Mouse (Mus musculus) lung, adult 2 months (tissue): Measurements from ENCODE around the gene Gm6205.
"Not testable (repeated sequence)": the region's sequence is repeated elsewhere in the genome, so short reads cannot be mapped to it uniquely, and the experiment has no call there.

Experiments used
- CTCF ChIP-seq: fragments of 200-500 bp; IDR thresholded peaks from 2 replicates; pipeline ENCODE4 v1.5.1; 2011; ENCODE audit warnings: mild to moderate bottlenecking, low read length, control low read depth; ENCODE audit not compliant: insufficient read depth
- POLR2A ChIP-seq: fragments of 200-500 bp; IDR thresholded peaks from 2 replicates; pipeline ENCODE4 v1.6.1; 2011; ENCODE audit warnings: low read depth, mild to moderate bottlenecking, control low read depth, low read length, borderline replicate concordance; ENCODE audit errors: extremely low read depth

DNA sequence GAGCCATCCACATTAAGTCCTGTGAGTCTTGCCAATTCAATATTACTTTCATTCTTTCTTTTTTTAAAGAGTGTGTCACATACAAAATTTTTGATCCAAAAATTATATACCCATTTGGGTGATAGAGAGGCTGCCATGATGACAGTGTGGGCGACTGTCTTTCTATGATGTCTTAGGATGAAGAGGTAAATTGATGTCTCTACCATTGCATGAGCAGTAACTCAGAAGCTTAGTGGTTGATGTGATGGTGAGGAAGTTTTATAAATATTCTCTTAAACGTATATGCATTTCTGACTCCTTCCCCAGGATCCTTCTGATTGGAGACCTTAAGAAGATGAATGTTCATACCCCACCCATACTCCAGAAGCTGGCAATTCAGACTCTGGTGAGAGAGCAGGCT lies 24.5 kb upstream of the Gm6205 start, which contains the start of gene Gm6509:
- not testable (repeated sequence) for TF ChIP-seq POLR2A, CTCF
